Mouse (Mus musculus): ENCODE results near the gene Ube2d1. TPM values are rescaled to one million over a fixed set of nuclear protein-coding genes. Genes with fewer than 3 reads are reported as not detected.

Gene Ube2d1
- total RNA-seq, 2 experiments from 2014 or later, result 60.3 to 62.5 TPM

DNA sequence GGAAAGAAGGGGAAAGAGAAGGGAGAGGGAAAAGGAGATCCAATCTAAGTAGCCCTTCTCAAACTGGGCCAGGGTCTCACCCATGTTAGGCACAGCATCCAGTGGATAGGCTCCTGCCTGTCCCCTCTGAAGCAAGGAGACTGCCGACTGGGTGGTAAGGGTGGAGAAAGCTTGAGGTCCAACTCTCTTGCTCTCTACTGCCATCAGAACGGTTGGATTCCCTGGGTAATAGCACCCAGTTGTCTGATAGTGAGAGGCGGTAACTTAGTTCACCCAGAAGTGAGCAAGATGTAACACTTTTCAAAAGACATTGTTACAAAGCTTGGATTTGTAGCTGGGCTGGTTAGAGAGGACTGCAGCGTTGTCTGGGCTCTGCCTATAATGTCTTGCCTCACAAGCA is 8.2 kb upstream of the Ube2d1 start:
- no peak for DNase-seq (ENCODE audit: low spot score in 2 of 2)
- intact Hi-C loops (cut with DNase I), result no loop called here

DNA sequence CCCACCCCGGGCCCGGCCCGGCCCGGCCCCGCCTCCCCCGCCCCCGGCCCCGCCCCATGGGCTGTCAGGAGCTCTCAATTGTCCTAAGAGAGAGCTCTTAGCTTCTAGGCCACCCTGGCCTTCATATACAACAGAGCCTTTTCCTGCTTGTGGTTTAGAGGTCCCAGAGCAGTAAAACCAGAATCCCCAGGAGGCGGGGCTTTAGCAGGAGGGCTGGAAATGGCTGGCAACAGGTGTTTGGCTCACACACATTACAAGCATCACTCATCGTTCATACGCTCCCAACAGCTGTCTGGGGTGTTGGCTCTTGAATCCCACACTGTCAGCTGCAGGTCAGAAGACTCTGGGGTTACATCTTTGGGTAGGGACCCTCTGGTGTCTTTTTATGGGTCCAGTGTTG is 7.2 kb upstream of the Ube2d1 start:
- intact Hi-C loops (cut with DNase I), result no loop called here
- no peak for DNase-seq (ENCODE audit: low spot score in 2 of 2)

DNA sequence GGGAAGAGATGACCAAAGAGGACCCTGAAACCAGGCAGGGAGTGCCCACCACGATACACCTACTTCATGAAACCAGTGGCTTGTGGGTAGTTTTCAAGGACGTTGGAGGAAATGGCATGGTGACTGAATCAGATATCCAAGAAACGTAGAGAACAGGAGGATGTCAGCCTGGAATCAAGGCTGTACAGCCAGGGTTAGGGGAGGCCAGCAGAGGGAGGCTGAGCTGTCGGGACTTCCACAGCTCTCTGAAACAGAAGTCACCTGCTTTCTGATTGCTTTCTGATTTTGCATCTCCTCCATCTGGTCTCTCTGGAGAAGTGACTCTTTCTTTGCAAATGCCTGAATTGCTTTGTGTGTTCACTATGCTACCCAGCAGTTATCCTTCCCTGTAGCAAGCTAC is 6.7 kb upstream of the Ube2d1 start:
- DNase-seq (ENCODE audit: low spot score in 2 of 2), result no peak
- intact Hi-C loops (cut with DNase I), result no loop called here

DNA sequence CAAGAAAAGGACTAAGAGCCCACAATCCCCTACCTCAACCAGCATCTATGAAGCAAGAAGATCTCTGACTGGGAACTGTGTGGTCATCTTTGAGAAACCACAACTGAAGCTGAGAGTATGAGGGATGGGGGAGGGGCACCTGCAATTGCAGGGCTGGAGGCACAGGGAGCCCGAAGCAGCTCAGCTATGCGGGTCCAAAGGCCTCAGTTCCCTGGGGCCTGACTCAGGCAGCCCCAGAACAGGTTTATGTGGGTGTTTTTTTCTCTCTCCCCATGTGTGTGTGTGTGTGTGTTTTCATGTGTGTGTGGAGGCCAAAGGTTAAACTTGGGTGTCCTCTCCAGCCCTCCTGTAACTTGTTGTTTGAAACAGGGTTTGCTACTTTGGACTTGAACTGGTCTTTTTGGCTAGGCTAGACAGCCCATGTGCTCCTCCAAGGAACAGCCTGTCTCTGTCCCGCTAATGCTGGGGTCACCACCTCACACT is 6.2 kb upstream of the Ube2d1 start:
- no peak for DNase-seq (ENCODE audit: low spot score in 2 of 2)
- intact Hi-C loops (cut with DNase I), result no loop called here

DNA sequence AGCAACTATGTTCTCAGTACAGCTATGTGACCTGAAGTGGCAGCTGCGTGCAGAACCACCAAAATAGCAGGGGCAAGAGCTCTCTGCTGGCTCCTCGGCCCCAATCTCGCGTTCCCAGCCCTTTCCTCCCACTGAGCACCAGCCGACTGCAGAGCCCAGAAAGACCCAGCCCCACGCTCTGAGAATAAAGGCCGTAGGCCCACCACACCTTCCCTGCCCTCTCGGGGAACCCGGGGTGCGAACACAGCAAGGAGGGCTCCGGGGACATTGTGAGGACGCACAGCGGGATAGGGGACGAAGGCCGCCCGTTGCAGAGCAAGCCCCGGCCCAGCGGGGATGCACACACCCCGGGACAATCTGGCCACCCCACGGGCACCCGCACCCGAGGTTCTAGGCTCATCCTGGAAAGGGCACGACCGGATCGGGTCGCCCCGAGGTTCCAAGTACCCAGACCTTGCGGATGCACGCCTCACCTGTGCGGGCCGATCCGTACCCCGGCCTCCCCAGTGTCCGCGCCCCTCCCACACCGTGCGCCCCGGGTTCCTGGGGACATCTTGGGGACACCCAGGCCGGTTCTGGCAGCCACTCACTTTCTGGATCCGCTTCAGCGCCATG is 444 bp downstream of the Ube2d1 start:
- intact Hi-C loops (cut with DNase I), result no loop called here
- DNase-seq (ENCODE audit: low spot score in 2 of 2), result no peak

DNA sequence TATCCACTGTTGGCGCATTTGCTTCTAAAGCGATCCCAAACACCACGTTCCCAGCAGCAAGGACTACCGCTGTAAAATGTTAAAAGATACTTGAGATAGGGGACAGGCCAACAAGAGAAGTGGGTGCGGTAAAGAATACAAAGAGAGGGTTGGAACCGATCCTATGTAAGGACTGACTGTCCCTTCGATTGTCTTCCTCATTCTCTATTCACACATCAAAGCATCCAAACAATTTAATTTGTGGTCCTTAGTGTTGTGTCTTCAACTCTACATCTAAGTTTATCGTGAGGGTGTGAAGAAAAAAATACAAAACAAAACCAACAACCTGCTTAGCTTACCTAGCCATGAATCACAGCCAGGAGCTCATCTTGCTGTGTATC is 941 bp downstream of the Ube2d1 start:
- intact Hi-C loops (cut with DNase I), result no loop called here
- DNase-seq (ENCODE audit: low spot score in 2 of 2), result no peak

DNA sequence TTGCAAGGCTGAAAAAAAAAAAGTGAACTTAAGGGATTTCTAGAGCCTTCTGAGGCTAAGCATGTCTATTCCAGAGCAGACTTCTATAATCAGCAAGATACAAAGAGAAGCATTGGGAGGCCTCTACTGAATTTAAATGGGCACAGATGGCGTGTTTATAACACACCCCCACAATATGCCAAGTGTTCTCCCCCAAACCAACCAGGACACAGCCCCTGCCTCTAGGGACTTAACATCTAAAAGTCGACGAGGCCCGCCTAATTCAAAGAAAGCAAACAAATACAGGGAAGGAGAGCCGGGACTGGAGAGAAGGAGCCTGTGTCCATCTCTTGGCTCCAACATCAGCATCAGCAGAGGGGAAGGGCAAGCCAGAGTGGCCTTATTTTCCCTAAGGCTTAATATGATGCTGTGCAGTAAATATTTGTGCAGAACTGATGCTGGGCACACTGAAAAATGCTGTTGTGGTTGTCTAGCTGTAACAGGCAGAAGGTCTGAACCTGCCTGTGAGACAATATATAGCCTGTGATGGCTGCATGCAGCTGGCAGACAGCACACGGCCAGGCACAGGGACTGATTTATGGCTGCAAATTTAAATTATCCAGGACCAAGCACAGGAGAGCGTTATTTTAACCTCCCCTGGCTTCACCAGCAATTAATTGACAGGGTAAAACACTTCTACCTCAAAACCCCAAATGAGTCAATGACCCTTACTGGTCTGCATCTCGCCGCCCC is 11.9 kb downstream of the Ube2d1 start:
- peak; percentile 44 to 75 for DNase-seq (ENCODE audit: low spot score in 2 of 2)
- intact Hi-C loops (cut with DNase I), result no loop called here

DNA sequence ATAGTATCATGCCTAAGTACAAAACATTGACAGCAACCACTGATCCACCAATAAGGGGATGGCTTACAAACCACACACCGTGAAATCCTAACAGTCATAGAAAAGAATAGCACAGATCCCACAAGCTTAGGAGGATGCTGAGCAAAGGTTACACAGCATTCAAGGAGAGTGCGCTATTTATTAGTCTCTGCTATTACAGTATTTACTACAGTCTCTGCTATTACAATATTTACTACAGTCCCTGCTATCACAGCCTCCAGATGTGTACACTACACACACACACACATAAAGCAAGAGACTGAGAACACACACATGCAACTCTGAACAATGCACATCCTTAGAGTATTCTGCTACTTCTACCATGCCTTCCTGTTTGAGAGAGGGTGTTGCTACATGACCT is 17.1 kb downstream of the Ube2d1 start:
- DNase-seq (ENCODE audit: low spot score in 2 of 2), result no peak
- intact Hi-C loops (cut with DNase I), result no loop called here

DNA sequence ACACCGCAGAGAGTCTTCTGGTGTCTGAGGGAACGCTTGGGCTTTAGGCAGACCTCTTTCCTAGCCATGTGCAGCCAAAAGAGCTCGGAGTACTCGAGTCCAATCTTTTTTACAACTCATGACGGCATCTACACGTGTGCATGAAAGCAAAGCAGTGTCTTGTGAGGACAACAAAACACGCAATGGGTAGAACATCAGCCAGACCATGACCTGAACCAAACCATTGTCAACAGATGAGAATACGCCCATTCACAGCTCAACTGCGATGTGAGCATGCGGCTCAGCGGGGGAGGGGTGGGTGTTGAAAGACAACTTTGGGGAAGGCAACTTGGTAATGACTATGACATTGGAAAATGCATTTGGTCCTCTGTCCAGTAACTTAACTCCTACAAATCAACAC is 17.6 kb downstream of the Ube2d1 start:
- DNase-seq (ENCODE audit: low spot score in 2 of 2), result no peak
- intact Hi-C loops (cut with DNase I), result no loop called here

DNA sequence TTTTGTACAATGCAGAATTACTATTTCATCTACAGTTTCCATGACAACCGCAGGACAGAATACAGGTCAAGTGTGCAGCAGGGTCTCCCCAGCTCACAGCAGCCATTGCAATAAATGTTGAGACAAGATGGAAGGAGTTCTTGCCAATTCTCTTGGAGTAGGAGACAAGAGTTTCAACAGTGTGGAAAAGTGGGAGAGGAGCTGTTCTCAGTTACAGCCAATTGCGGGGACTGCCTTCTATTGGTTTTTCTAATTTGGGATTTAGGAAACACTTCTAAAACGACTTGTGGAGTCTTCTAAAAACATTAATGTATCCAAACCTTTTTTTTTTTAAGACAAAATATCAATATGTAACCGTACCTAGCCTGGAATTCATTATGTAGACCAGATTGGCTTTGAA is 20.0 kb downstream of the Ube2d1 start:
- DNase-seq (ENCODE audit: low spot score in 2 of 2), result no peak
- intact Hi-C loops (cut with DNase I), result no loop called here

DNA sequence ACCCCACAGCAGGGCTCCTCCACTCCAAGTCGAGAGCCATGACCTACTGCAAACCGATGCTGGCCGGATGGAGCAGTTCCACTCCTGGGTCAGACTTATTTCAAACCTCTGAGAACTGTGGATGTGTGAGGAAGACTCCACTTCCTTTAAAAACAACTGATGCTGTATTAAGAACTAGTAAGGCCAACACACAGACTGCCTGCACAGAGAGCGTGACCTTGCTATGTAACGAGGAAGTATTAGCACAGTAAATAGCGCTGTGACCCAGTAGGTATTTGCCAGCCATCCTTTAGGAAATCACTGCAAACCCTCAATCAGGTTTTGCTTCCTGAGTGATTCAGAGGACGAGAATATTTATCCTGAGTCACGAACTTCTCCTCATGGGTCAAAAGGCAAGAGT is 23.4 kb downstream of the Ube2d1 start:
- no peak for DNase-seq (ENCODE audit: low spot score in 2 of 2)
- intact Hi-C loops (cut with DNase I), result no loop called here

DNA sequence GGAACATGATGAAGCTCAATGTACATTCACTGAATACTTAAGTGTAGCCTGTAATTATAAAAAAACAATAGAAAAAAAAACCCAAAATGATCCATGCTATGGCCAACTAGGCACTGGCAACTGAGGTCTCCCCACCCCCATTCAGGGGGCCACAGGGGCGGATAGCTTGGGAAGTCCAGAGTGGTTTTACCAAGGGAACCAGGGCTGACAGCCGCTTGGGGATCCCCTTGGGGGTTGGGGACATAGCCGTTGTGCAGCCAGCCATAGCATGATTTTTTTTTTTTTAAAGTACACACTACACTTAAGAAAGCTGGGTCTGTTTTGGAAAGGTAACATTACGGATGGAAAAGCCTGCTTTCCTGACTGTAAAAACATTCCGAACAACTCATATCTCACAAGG is 26.1 kb downstream of the Ube2d1 start:
- intact Hi-C loops (cut with DNase I), result no loop called here
- DNase-seq (ENCODE audit: low spot score in 2 of 2), result no peak

DNA sequence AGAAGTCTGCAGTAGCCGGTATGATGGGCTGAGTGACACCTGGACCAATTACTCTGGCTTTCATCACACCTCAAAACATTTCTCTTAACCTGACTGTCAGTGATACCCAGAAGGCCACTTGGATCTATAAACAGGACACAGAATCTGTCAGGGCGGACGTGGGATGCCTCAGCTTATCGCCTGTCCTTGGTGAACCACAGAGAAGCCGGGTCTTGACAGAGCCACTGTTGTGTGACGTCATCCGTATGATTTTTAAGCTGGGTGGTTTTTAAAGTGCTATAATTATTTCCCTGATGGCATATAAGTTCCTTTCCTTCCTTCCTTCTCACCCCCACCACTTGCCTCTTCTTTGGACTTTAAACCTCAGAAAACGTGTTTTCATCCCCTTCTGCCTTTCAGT is 26.5 kb downstream of the Ube2d1 start:
- DNase-seq (ENCODE audit: low spot score in 2 of 2), result no peak
- intact Hi-C loops (cut with DNase I), result no loop called here

DNA sequence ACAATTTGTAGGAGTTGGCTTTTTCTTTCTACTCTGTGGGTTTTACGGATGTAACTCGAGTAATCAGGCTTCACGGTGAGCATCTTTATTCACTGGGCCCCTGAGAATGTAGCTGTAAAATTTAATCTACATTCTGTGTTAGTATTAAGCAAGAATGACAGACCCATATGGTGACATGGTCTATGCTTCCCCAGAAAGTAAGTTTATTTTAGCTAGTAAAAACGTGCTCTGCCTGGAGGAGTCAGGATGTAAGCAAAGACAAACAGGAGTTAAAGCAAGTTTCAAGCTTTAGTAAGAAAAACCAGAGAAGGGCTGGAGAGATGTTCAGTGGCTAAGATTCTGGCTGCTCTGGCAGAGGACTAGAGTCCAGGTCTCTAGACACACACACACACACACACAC is 31.9 kb downstream of the Ube2d1 start:
- intact Hi-C loops (cut with DNase I), result no loop called here
- DNase-seq (ENCODE audit: low spot score in 2 of 2), result no peak

DNA sequence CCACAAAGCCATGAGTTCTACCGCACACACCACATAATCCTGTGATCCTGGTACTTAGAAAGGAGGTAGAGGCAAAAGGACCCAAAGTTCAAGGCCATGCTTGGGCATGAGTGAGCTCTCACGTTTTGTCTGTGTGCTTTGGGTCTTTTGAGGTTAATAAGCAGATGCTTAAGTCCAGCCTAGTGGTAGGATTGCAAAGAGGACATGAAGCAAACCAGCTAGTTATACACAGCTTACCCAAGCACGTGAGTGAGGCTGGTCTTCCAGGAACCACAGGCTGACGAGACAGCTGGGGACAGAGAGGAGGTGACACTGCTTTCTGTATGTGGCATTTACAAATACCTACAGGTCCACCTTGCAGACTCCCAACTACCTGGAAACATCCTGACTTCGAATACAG is 32.6 kb downstream of the Ube2d1 start:
- intact Hi-C loops (cut with DNase I), result no loop called here
- DNase-seq (ENCODE audit: low spot score in 2 of 2), result no peak

DNA sequence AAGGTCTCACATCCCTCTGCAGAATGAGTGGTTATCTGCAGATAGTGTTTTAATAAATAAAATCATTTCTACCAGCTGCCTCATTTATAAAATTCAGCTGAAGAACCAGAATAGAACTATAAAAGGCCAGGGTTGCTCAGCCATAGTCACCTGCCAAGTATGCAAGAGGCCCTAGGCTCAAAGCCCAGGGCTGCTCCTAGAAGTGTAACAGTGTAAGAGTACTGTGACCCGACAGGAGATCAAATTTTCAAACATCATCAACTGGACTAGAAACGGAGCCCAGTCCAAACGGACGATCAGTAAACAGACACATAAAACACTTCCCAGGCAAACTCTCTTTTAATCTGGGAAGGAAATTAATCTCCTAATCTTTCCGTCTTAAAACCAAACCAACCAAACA is 33.2 kb downstream of the Ube2d1 start:
- DNase-seq (ENCODE audit: low spot score in 2 of 2), result no peak
- intact Hi-C loops (cut with DNase I), result no loop called here

DNA sequence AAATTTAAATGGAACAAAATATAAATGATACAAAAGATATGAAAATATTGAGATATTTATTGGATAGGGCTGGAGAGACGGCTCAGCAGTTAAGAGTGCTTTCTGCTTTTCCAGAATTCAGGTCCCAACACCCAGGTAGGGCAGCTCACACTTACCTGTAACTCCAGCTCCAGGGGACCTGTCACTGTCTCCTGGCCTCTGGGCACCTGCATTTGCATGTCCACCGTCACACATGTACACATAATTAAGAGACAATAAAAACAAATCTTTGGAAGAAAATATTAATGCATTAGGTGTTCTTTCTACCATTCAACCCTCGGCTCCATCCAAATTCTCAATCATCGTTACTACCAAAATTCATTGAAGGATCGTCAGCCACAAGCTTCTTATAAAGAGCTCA is 33.8 kb downstream of the Ube2d1 start:
- no peak for DNase-seq (ENCODE audit: low spot score in 2 of 2)
- intact Hi-C loops (cut with DNase I), result no loop called here

DNA sequence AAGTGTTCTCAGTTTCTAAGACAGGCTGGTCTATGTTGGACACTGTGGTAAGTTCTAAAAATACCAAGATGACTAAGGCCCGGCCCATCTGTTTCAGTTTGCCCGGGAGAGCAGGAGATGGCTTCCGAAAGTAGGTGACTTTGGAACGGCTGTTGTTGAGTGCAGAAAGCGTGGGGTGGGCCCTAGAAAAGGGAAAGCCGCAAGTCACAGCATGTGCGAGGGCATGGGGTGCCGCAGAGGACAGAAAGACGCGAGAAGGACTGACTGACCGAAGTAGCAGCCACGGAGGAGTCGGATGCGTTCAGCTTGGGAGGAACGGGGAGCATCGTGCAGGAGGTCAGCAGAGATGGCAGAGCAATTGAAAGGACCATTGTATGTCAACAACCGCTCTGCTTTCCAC is 34.6 kb downstream of the Ube2d1 start:
- DNase-seq (ENCODE audit: low spot score in 2 of 2), result peak; percentile 71 to 72
- intact Hi-C loops (cut with DNase I), result no loop called here

DNA sequence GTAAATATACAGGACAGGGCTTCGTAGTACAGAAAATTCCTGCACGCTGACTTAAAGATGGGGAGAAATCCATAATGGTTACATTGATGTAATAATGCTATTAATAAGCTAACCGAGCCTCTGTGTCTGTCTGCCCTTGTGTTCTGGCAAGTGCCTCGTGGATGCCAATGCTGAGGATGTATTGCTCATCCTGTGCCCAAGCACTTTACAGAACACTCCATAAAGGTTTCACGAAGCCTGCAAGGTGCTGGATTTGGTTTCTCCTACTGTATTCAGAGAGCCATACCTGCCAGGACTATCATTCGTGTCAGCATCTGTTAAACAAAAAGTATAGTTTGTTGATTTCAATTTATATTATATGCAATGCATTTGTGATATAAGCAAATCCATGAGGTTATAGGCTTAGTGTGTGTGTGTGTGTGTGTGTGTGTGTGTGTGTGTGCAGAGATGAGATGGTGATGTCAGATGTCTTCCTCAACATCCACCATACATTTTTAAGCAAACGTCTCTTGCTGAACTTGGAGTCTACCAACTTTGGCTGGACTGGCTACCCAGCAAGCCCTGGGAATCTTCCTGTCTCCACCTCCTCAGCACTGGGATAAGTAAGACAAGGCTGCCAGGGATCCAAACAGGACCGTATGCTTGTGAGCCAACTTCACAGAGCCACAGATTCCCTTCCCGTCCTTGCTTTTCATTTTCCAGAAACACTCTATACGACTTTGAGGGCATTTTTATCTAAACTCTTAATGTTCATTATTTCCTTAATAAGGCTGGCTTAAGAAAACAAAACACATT is 35.8 kb downstream of the Ube2d1 start:
- peak in 1 of 2 experiments; percentile 48 for DNase-seq (ENCODE audit: low spot score in 2 of 2)
- intact Hi-C loops (cut with DNase I), result no loop called here

DNA sequence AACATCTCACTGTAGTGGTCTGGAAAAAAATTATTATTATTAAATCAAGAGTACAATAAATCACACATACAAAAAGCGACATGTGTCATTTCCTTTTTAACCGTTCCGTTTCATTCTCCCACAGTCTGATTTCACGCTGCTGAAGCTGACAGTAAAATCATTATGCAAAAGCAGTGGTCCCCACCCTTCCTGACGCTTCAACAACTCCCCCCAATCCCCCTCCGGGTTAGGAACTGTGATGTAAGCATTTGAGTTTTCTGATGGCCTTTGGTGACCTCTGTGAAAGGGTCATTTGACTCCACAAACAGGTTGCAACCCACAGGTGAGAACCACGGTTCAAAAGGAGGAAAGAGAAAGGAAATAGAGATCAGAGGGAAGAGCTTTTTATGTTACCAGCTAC is 38.1 kb downstream of the Ube2d1 start:
- intact Hi-C loops (cut with DNase I), result no loop called here
- no peak for DNase-seq (ENCODE audit: low spot score in 2 of 2)
